Mouse (Mus musculus) heart, adult 2 months (tissue): ENCODE measurements around the gene H2-DMa. TPM values are rescaled to one million over a fixed set of nuclear protein-coding genes. Genes with fewer than 3 reads are reported as not detected.
A peak's percentile ranks its signal among the peaks of the same experiment; 100 is the strongest.

ENCODE experiments used
- DNase-seq, 2 experiments: peaks; one replicate each; pipeline ENCODE4 v3.0.0; 2021
- H3K27ac ChIP-seq: fragments of 200-600 bp; 2 replicates; pipeline ENCODE4 v1.8.1; 2022
- H3K27me3 ChIP-seq: fragments of 200-500 bp; 2 replicates; pipeline ENCODE4 v1.6.1; 2012; ENCODE audit warnings: mild to moderate bottlenecking, low read length, inconsistent platforms, mixed read lengths; ENCODE audit not compliant: control insufficient read depth, insufficient read depth
- H3K36me3 ChIP-seq: fragments of 200-500 bp; 2 replicates; pipeline ENCODE4 v1.6.1; 2012; ENCODE audit warnings: low read length, inconsistent platforms; ENCODE audit not compliant: control insufficient read depth, insufficient read depth
- H3K4me1 ChIP-seq: fragments of 200-500 bp; 2 replicates; pipeline ENCODE4 v1.6.1; 2011; ENCODE audit warnings: low read length; ENCODE audit not compliant: control insufficient read depth, insufficient read depth
- H3K4me3 ChIP-seq: fragments of 200-600 bp; 2 replicates; pipeline ENCODE4 v1.8.1; 2022
- H3K79me2 ChIP-seq: fragments of 200-500 bp; replicated peaks from 2 replicates; pipeline ENCODE4 v1.6.1; 2012; ENCODE audit warnings: mild to moderate bottlenecking, inconsistent platforms, low read length, moderate library complexity, mixed read lengths; ENCODE audit not compliant: control insufficient read depth, insufficient read depth
- H3K9ac ChIP-seq: fragments of 200-500 bp; 2 replicates; pipeline ENCODE4 v1.6.1; 2012; ENCODE audit warnings: low read depth, mild to moderate bottlenecking, control low read depth, inconsistent platforms, low read length, mixed read lengths
- CTCF ChIP-seq: fragments of 200-600 bp; IDR thresholded peaks from 2 replicates; pipeline ENCODE4 v1.8.1; 2022; ENCODE audit warnings: antibody characterized with exemption, mild to moderate bottlenecking, moderate library complexity
- EP300 ChIP-seq: fragments of 200-500 bp; IDR thresholded peaks from 2 replicates; pipeline ENCODE4 v1.6.1; 2011; ENCODE audit warnings: low read depth, low read length, control low read depth; ENCODE audit not compliant: insufficient read depth
- POLR2A ChIP-seq: fragments of 200-500 bp; IDR thresholded peaks from 2 replicates; pipeline ENCODE4 v1.6.1; 2011; ENCODE audit warnings: mild to moderate bottlenecking, low read depth, low read length, control low read depth; ENCODE audit not compliant: insufficient read depth
- WGBS: fragments of 180-500 bp; shearing (Covaris S2); methylation state at CpG from one replicate; pipeline ENCODE4 v1.1.7; 2018; 5-methylcytosine and 5-hydroxymethylcytosine counted together
- intact Hi-C: fragments of 180-260 bp; cut with DNase I; formaldehyde crosslinking; loops from one replicate; pipeline ENCODE4 v1.15.1; 2025
- polyA plus RNA-seq: library from polyadenylated mRNA; depleted of rRNA; stranded (reverse); fragments of >200 nt; gene quantifications from 2 replicates; pipeline ENCODE4 v1.2.3, GENCODE M21; 2012
- total RNA-seq, 2 experiments: library from RNA; stranded (reverse); gene quantifications; 2 replicates each; pipeline ENCODE4 v1.2.3; 2021

The H2-DMa gene
- total and polyA plus RNA-seq, 3 experiments: 4.0 to 21.3 (median 7.5) TPM

GRCm38 (mm10) chr17:34099531-34099930 lies 19.8 kb upstream of the H2-DMa start:
- TF ChIP-seq CTCF (no peak), EP300 (no peak), POLR2A (no peak)
- Histone ChIP-seq H3K4me1 (peaks cover 3% of the 10 kb centered on the region; the same call in 1 of the 2 replicates), H3K36me3 (no peaks in the 10 kb centered on the region), H3K27ac (no peak overlapping the region), H3K27me3 (no peaks in the 10 kb centered on the region), H3K4me3 (no peak overlapping the region), H3K9ac (no peak overlapping the region), H3K79me2 (no peaks in the 10 kb centered on the region)
- no peak for DNase-seq
- intact Hi-C loops: loop anchor here (10.0 kb wide), 1 partner anchor 245 kb away; no protein-coding TSS in a partner anchor
- WGBS: 64% methylated on average over 5 of the region's 5 CpGs

- Histone ChIP-seq H3K27ac (no peak overlapping the region), H3K79me2 (no peaks in the 10 kb centered on the region), H3K4me3 (no peak overlapping the region), H3K4me1 (peaks cover 3% of the 10 kb centered on the region; the same call in 1 of the 2 replicates), H3K27me3 (no peaks in the 10 kb centered on the region), H3K9ac (no peak overlapping the region), H3K36me3 (no peaks in the 10 kb centered on the region)
- no peak for DNase-seq
- 26% methylated on average over 5 of the region's 5 CpGs for WGBS
- intact Hi-C loops: loop anchor here (1.0 to 10.0 kb wide), 3 partner anchors 34 to 134 kb away; partner anchors contain the start of gene H2-Ob
- TF ChIP-seq POLR2A: no peak
Observed at GRCm38 (mm10) chr17:34101185-34101584, 18.2 kb upstream of the H2-DMa start.

DNA sequence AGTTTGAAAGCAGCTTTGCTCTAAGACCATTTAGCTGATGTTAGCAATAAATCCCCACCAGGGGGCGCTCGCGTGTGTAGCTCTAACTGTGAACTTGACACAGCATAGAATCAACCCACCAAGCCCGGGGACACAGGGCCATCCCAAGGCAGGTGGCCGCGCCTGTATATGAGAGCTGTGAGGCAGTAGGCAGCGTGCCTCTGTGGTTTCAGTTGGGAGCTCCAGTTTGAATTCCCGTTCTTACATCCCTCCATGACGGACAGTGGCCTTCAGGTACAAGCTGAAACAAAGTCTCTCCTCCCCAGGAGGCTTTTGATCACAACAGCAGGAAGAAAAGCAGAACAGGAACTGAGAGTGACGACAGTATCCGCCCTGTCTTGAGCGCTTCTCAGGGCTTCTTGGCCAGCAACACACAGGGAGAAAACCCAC lies 17.7 kb upstream of the H2-DMa start:
- H3K4me1 ChIP-seq: peaks cover 3% of the 10 kb centered on the region; the same call in 1 of the 2 replicates
- H3K79me2 ChIP-seq: no peaks in the 10 kb centered on the region
- 3% methylated on average over 12 of the region's 12 CpGs for WGBS
- H3K9ac ChIP-seq: peak overlapping the region; percentile 39; the same call in 1 of the 2 replicates
- peak overlapping the region; percentile 36; the same call in 1 of the 2 replicates for H3K4me3 ChIP-seq
- peak overlapping the region; percentile 47; the same call in 1 of the 2 replicates for H3K27ac ChIP-seq
- H3K27me3 ChIP-seq: no peaks in the 10 kb centered on the region
- TF ChIP-seq CTCF (peak; percentile 97), POLR2A (no peak), EP300 (peak; percentile 57; the same call in 1 of the 2 replicates)
- intact Hi-C loops: loop anchor here (1.0 to 10.0 kb wide), 4 partner anchors 17 to 133 kb away; partner anchors contain the start of genes H2-DMa and H2-Ob
- DNase-seq: peak; percentile 90 to 92
- no peaks in the 10 kb centered on the region for H3K36me3 ChIP-seq

GRCm38 (mm10) chr17:34102831-34103230 lies 16.5 kb upstream of the H2-DMa start:
- no peak overlapping the region for H3K4me3 ChIP-seq
- TF ChIP-seq CTCF: no peak
- no peak for TF ChIP-seq EP300
- no peak for TF ChIP-seq POLR2A
- H3K4me1 ChIP-seq: peaks cover 3% of the 10 kb centered on the region; the same call in 1 of the 2 replicates
- 49% methylated on average over 6 of the region's 6 CpGs for WGBS
- no peaks in the 10 kb centered on the region for H3K79me2 ChIP-seq
- H3K9ac ChIP-seq: no peak overlapping the region
- H3K27ac ChIP-seq: no peak overlapping the region; the same call in 1 of the 2 replicates
- DNase-seq: no peak
- H3K27me3 ChIP-seq: no peaks in the 10 kb centered on the region
- H3K36me3 ChIP-seq: no peaks in the 10 kb centered on the region
- intact Hi-C loops: loop anchor here (2.0 to 10.0 kb wide), 2 partner anchors 16 to 132 kb away; partner anchors contain the start of genes H2-DMa and H2-Ob

GRCm38 (mm10) chr17:34104804-34105203 lies 14.5 kb upstream of the H2-DMa start:
- Histone ChIP-seq H3K9ac (no peak overlapping the region), H3K4me3 (no peak overlapping the region), H3K79me2 (no peaks in the 10 kb centered on the region), H3K27me3 (no peaks in the 10 kb centered on the region), H3K36me3 (no peaks in the 10 kb centered on the region), H3K27ac (no peak overlapping the region), H3K4me1 (peaks cover 3% of the 10 kb centered on the region; the same call in 1 of the 2 replicates)
- no peak for DNase-seq
- intact Hi-C loops: loop anchor here (10.0 kb wide), 1 partner anchor 130 kb away; the partner anchor contains the start of gene H2-Ob
- WGBS: 76% methylated on average over 9 of the region's 9 CpGs
- no peak for TF ChIP-seq POLR2A
- TF ChIP-seq CTCF: no peak
- no peak for TF ChIP-seq EP300

DNA sequence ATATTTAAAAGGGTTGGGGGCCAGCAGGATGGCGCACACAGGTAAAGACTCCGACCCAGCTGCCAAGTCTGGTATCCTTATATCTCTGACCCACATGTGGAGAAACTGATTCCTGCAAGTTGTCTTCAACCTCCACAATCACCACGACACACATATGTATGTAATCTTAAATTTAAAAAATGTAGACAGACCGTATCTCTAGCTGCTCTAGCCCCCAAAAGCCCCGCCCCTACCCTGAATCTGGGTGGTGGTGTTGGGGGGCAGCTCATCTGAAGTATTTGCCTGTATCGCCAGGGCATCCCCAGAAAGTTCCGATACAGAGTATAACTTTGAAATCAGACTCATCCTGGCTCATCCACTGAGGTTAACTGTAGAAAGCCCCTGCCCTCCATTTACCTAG lies 12.8 kb upstream of the H2-DMa start:
- Histone ChIP-seq H3K4me1 (peaks cover 3% of the 10 kb centered on the region; the same call in 1 of the 2 replicates), H3K36me3 (peaks cover 3% of the 10 kb centered on the region), H3K9ac (no peak overlapping the region), H3K27me3 (no peaks in the 10 kb centered on the region), H3K4me3 (no peak overlapping the region), H3K79me2 (no peaks in the 10 kb centered on the region), H3K27ac (no peak overlapping the region)
- no peak for DNase-seq
- TF ChIP-seq POLR2A: no peak
- TF ChIP-seq CTCF: no peak
- no peak for TF ChIP-seq EP300
- intact Hi-C loops: loop anchor here (10.0 kb wide), 1 partner anchor 128 kb away; the partner anchor contains the start of gene H2-Ob
- WGBS: 88% methylated on average over 7 of the region's 7 CpGs
